Mouse (Mus musculus) midbrain, embryonic 10.5 days (tissue): ENCODE measurements at regions not wholly inside any gene's neighbourhood (a gene's known extent, or its start where the extent isn't known, plus 50 kb on each side); places are given as distances from the start of the nearest gene placed in this dataset.
"Not testable (repeated sequence)": the region's sequence is repeated elsewhere in the genome, so short reads cannot be mapped to it uniquely, and the experiment has no call there.

ENCODE experiments used
- DNase-seq: peaks from one replicate; pipeline ENCODE4 v3.0.0-alpha.2; 2017; ENCODE audit warnings: low spot score
- H3K27ac ChIP-seq: fragments of 300-500 bp; sonication (generic); replicated peaks from 2 replicates; pipeline ENCODE4 v1.5.1; 2016; ENCODE audit warnings: mild to moderate bottlenecking
- H3K27me3 ChIP-seq: fragments of 300-500 bp; sonication (generic); 2 replicates; pipeline ENCODE4 v1.6.1; 2016; ENCODE audit warnings: low read depth, mild to moderate bottlenecking; ENCODE audit not compliant: poor library complexity, severe bottlenecking
- H3K36me3 ChIP-seq: fragments of 300-500 bp; sonication (generic); 2 replicates; pipeline ENCODE4 v1.6.1; 2016; ENCODE audit warnings: mild to moderate bottlenecking, moderate library complexity
- H3K4me1 ChIP-seq: fragments of 300-500 bp; sonication (generic); 2 replicates; pipeline ENCODE4 v1.6.1; 2016
- H3K4me3 ChIP-seq: fragments of 300-500 bp; sonication (generic); 2 replicates; pipeline ENCODE4 v1.5.1; 2016; ENCODE audit warnings: mild to moderate bottlenecking, moderate library complexity
- H3K9me3 ChIP-seq: fragments of 300-500 bp; sonication (generic); replicated peaks from 2 replicates; pipeline ENCODE4 v1.6.1; 2016; ENCODE audit warnings: mild to moderate bottlenecking
- WGBS: fragments of 180-500 bp; shearing (Covaris S2); methylation state at CpG from one replicate; pipeline ENCODE4 v1.1.7; 2016; 5-methylcytosine and 5-hydroxymethylcytosine counted together

- no peak for DNase-seq
- 82% methylated on average over 11 of the region's 11 CpGs for WGBS
- Histone ChIP-seq H3K4me3 (no peak overlapping the region), H3K27me3 (no peaks in the 10 kb centered on the region; the same call in 1 of the 2 replicates), H3K4me1 (peaks cover 32% of the 10 kb centered on the region), H3K36me3 (no peaks in the 10 kb centered on the region), H3K27ac (peak overlapping the region; percentile 87; the same call in 1 of the 2 replicates), H3K9me3 (no peaks in the 10 kb centered on the region)
Measured at GRCm38 (mm10) chr4:81566526-81566925, 123.9 kb upstream of the Mpdz start.

GRCm38 (mm10) chr4:81565422-81566395 is 123.1 kb upstream of the Mpdz start:
- Histone ChIP-seq H3K27ac (0 out of 2 replicates have a peak overlapping the region, but pooled peaks have one; percentile 13), H3K4me1 (peaks cover 32% of the 10 kb centered on the region), H3K36me3 (no peaks in the 10 kb centered on the region), H3K9me3 (no peaks in the 10 kb centered on the region), H3K4me3 (no peak overlapping the region), H3K27me3 (no peaks in the 10 kb centered on the region; the same call in 1 of the 2 replicates)
- 90% methylated on average over 21 of the region's 21 CpGs for WGBS
- no peak for DNase-seq

- Histone ChIP-seq H3K9me3 (no peaks in the 10 kb centered on the region), H3K27ac (no peak overlapping the region), H3K36me3 (no peaks in the 10 kb centered on the region), H3K27me3 (no peaks in the 10 kb centered on the region; the same call in 1 of the 2 replicates), H3K4me3 (peak overlapping the region; percentile 20; the same call in 1 of the 2 replicates), H3K4me1 (peaks cover 32% of the 10 kb centered on the region)
- no peak for DNase-seq
- WGBS = 12% methylated on average over 6 of the region's 6 CpGs
Measured at GRCm38 (mm10) chr4:81564446-81564845, 121.8 kb upstream of the Mpdz start.

GRCm38 (mm10) chr4:81563574-81563973 is 121.0 kb upstream of the Mpdz start:
- H3K27me3 ChIP-seq = no peaks in the 10 kb centered on the region; the same call in 1 of the 2 replicates
- peaks cover 27% of the 10 kb centered on the region for H3K4me1 ChIP-seq
- 52% methylated on average over 10 of the region's 10 CpGs for WGBS
- peak overlapping the region; percentile 39; the same call in 1 of the 2 replicates for H3K27ac ChIP-seq
- H3K36me3 ChIP-seq = no peaks in the 10 kb centered on the region
- no peaks in the 10 kb centered on the region for H3K9me3 ChIP-seq
- H3K4me3 ChIP-seq = no peak overlapping the region
- no peak for DNase-seq

GRCm38 (mm10) chr4:81561453-81561852 is 118.8 kb upstream of the Mpdz start:
- 70% methylated on average over 4 of the region's 4 CpGs for WGBS
- DNase-seq = no peak
- H3K27ac ChIP-seq = no peak overlapping the region
- no peak overlapping the region for H3K4me3 ChIP-seq
- H3K36me3 ChIP-seq = no peaks in the 10 kb centered on the region
- H3K27me3 ChIP-seq = no peaks in the 10 kb centered on the region; the same call in 1 of the 2 replicates
- peaks cover 6% of the 10 kb centered on the region for H3K4me1 ChIP-seq
- H3K9me3 ChIP-seq = no peaks in the 10 kb centered on the region

GRCm38 (mm10) chr4:81550816-81551215 is 108.2 kb upstream of the Mpdz start:
- 86% methylated on average over 4 of the region's 4 CpGs for WGBS
- DNase-seq = no peak
- Histone ChIP-seq H3K4me3 (no peak overlapping the region), H3K27me3 (no peaks in the 10 kb centered on the region), H3K9me3 (no peaks in the 10 kb centered on the region), H3K27ac (no peak overlapping the region), H3K36me3 (no peaks in the 10 kb centered on the region), H3K4me1 (no peaks in the 10 kb centered on the region)

GRCm38 (mm10) chr4:81550256-81550655 is 107.6 kb upstream of the Mpdz start:
- no peaks in the 10 kb centered on the region for H3K4me1 ChIP-seq
- no peak for DNase-seq
- H3K9me3 ChIP-seq = no peaks in the 10 kb centered on the region
- H3K36me3 ChIP-seq = no peaks in the 10 kb centered on the region
- no peaks in the 10 kb centered on the region for H3K27me3 ChIP-seq
- 87% methylated on average over 4 of the region's 4 CpGs for WGBS
- H3K4me3 ChIP-seq = no peak overlapping the region
- H3K27ac ChIP-seq = no peak overlapping the region

- H3K36me3 ChIP-seq = no peaks in the 10 kb centered on the region
- H3K9me3 ChIP-seq = no peaks in the 10 kb centered on the region
- no peaks in the 10 kb centered on the region for H3K4me1 ChIP-seq
- DNase-seq = no peak
- H3K4me3 ChIP-seq = no peak overlapping the region
- H3K27me3 ChIP-seq = no peaks in the 10 kb centered on the region
- no peak overlapping the region for H3K27ac ChIP-seq
Measured at GRCm38 (mm10) chr4:81540496-81540895, 97.9 kb upstream of the Mpdz start.

GRCm38 (mm10) chr4:81539551-81539950 is 96.9 kb upstream of the Mpdz start:
- Histone ChIP-seq H3K9me3 (no peaks in the 10 kb centered on the region), H3K27me3 (no peaks in the 10 kb centered on the region), H3K27ac (no peak overlapping the region), H3K36me3 (no peaks in the 10 kb centered on the region), H3K4me3 (no peak overlapping the region), H3K4me1 (no peaks in the 10 kb centered on the region)
- 83% methylated on average over 3 of the region's 3 CpGs for WGBS
- no peak for DNase-seq

GRCm38 (mm10) chr4:81536795-81537194 is 94.2 kb upstream of the Mpdz start:
- no peak for DNase-seq
- Histone ChIP-seq H3K4me1 (no peaks in the 10 kb centered on the region), H3K4me3 (no peak overlapping the region), H3K36me3 (no peaks in the 10 kb centered on the region), H3K27me3 (no peaks in the 10 kb centered on the region), H3K27ac (no peak overlapping the region), H3K9me3 (no peaks in the 10 kb centered on the region)

- Histone ChIP-seq H3K27me3 (no peaks in the 10 kb centered on the region), H3K4me1 (no peaks in the 10 kb centered on the region), H3K36me3 (no peaks in the 10 kb centered on the region), H3K9me3 (no peaks in the 10 kb centered on the region), H3K27ac (no peak overlapping the region), H3K4me3 (no peak overlapping the region)
- no peak for DNase-seq
- WGBS = 92% methylated on average over 2 of the region's 2 CpGs
Measured at GRCm38 (mm10) chr4:81530546-81530945, 87.9 kb upstream of the Mpdz start.

- not testable (repeated sequence) for H3K36me3 ChIP-seq, H3K9me3 ChIP-seq, H3K4me3 ChIP-seq, DNase-seq, H3K27ac ChIP-seq, H3K27me3 ChIP-seq, H3K4me1 ChIP-seq
- WGBS = 68% methylated on average over 2 of the region's 2 CpGs
Measured at GRCm38 (mm10) chr4:81519151-81519550, 76.5 kb upstream of the Mpdz start.

GRCm38 (mm10) chr4:81514547-81514946 is 71.9 kb upstream of the Mpdz start:
- no peak for DNase-seq
- no peaks in the 10 kb centered on the region for H3K27me3 ChIP-seq
- WGBS = 84% methylated on average over 4 of the region's 4 CpGs
- no peak overlapping the region for H3K4me3 ChIP-seq
- no peaks in the 10 kb centered on the region for H3K9me3 ChIP-seq
- peaks cover 15% of the 10 kb centered on the region for H3K4me1 ChIP-seq
- H3K27ac ChIP-seq = no peak overlapping the region
- H3K36me3 ChIP-seq = no peaks in the 10 kb centered on the region
